Mouse (Mus musculus): Measurements from ENCODE around the gene Pax6.
A peak's percentile ranks its signal among the peaks of the same experiment; 100 is the strongest.

Gene Pax6

GRCm38 (mm10) chr2:105671798-105672595 lies 3.3 kb downstream of the Pax6 start:
- DNase-seq, result no peak

- no peak for DNase-seq
Measured at GRCm38 (mm10) chr2:105672596-105672960, 3.9 kb downstream of the Pax6 start.

GRCm38 (mm10) chr2:105673054-105673453 lies 4.4 kb downstream of the Pax6 start:
- no peak for DNase-seq

GRCm38 (mm10) chr2:105673631-105674060 lies 4.9 kb downstream of the Pax6 start:
- DNase-seq, result no peak

- DNase-seq, result no peak
Measured at GRCm38 (mm10) chr2:105674061-105674874, 5.6 kb downstream of the Pax6 start.

GRCm38 (mm10) chr2:105674875-105675729 lies 6.4 kb downstream of the Pax6 start:
- DNase-seq, result peak; percentile 79

- no peak for DNase-seq
Measured at GRCm38 (mm10) chr2:105675730-105676079, 7.0 kb downstream of the Pax6 start.

GRCm38 (mm10) chr2:105676080-105676908 lies 7.6 kb downstream of the Pax6 start:
- no peak for DNase-seq

- DNase-seq, result no peak
Measured at GRCm38 (mm10) chr2:105676909-105677433, 8.3 kb downstream of the Pax6 start.

GRCm38 (mm10) chr2:105677434-105678105 lies 8.9 kb downstream of the Pax6 start:
- no peak for DNase-seq

GRCm38 (mm10) chr2:105678306-105678705 lies 9.6 kb downstream of the Pax6 start:
- no peak for DNase-seq

- no peak for DNase-seq
Measured at GRCm38 (mm10) chr2:105678880-105679321, 10.2 kb downstream of the Pax6 start.

GRCm38 (mm10) chr2:105679331-105679730 lies 10.6 kb downstream of the Pax6 start:
- no peak for DNase-seq

GRCm38 (mm10) chr2:105680146-105680998 lies 11.7 kb downstream of the Pax6 start:
- DNase-seq, result no peak

GRCm38 (mm10) chr2:105680999-105681710 lies 12.5 kb downstream of the Pax6 start:
- no peak for DNase-seq

GRCm38 (mm10) chr2:105682011-105682501 lies 13.4 kb downstream of the Pax6 start:
- DNase-seq, result no peak

- no peak for DNase-seq
Measured at GRCm38 (mm10) chr2:105682634-105683351, 14.1 kb downstream of the Pax6 start.

GRCm38 (mm10) chr2:105683771-105684410 lies 15.2 kb downstream of the Pax6 start:
- no peak for DNase-seq

All from right cerebral cortex, postnatal 4 days (tissue).